Mouse (Mus musculus): ENCODE data around the gene Msn.
"Not testable (repeated sequence)": the region's sequence is repeated elsewhere in the genome, so short reads cannot be mapped to it uniquely, and the experiment has no call there.

Msn gene

DNA sequence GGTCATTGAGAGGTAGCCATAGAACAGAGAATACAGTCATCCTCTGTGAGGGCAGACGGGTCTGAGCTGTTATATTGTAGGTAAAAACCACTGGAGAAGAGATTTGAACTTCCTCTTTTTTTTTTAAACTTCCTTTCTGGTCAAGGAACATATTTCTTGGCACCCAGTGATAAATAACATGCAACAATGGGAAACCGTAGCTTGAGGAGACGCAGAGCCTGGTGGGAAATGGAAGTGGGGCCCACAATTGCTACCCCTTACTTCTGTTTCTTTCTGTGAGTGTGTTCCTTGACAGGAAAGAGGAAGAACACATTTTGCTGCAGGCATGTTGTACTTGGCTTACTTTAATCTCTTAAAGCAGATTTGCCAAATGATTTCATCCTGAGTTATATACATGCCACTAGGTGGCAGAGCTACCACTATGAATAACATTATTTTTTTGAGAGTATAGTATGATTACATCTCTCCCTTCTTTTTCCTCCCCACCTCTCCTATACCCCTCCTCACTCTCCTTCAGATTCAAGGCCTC lies 49.2 kb downstream of the Msn start:
- DNase-seq (ENCODE audit: low read depth), result no peak

DNA sequence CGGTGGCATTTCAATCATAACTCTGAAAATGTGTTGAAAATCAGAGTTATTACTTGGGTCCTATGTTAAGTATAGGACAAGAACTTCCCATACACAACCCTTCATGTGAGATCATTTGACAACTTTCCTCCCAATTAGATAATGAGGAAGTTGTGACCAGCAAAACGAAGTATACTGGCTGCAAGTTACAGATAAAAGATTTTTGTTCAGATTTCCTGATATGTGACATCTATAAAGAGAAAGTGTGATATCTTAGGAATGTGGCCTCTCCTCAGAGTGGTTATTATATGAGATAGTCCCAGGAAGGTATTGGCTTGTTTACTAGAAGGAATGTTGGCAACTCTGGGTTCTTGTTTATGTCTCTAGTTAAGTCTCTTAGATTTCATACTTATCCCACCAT lies 52.4 kb downstream of the Msn start:
- no peak for DNase-seq (ENCODE audit: low read depth)

DNA sequence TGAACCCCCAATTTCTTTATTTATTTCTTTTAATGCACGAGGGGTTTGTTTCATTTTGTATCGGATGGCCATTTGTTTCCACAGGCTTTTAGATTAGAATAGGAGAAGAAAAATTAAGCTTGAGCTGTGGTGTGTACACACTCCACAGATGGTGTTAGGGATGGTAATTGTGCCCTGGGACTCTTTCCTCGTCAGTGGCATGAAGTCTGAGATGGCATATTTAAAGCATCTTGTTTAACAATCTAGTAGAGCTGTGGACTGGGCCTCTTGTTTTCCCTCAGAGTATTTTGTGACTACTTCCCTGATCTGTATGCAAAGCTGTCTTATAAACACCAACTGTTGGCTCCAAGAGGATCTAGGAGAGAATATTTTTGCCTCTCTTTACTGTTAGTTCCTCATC lies 57.5 kb downstream of the Msn start:
- no peak for DNase-seq (ENCODE audit: low read depth)

DNA sequence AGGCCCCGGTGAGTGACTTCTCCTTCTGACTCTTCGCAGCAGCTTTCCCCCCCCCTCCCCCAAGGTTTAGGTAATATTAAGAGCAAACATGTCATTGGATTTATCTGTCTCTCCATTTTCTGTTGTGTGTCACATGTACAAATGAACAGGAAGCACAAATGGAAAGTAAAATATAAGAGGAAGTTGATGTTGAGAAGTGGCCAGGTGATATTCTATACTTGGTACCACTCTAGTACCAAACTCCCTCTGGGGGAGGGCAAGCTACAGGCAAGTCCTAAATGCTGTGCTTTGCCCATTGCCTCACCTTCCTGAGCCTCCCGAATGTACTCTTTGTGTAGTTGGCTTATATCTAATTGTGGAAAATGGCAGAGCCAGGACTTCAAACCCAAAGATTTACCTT lies 62.1 kb downstream of the Msn start:
- no peak for DNase-seq (ENCODE audit: low read depth)

DNA sequence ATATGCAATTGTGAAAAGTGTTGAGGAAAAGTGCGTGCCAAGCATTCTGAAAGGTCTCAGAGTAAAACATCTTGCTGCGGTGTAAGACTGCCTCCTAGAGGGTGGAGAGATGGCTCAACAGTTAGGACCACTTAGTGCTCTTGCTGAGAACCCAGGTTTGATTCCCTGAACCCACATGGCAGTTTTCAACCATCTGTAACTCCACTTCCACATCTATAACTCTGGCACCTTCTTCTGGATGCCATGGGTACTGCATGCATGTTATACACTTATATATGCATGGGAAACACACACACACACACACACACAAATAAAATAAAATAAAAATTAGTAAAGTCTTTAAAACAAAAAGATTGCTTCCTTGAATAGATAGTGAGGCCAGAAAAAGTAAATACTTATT lies 66.7 kb downstream of the Msn start:
- DNase-seq (ENCODE audit: low read depth), result peak; percentile 10

DNA sequence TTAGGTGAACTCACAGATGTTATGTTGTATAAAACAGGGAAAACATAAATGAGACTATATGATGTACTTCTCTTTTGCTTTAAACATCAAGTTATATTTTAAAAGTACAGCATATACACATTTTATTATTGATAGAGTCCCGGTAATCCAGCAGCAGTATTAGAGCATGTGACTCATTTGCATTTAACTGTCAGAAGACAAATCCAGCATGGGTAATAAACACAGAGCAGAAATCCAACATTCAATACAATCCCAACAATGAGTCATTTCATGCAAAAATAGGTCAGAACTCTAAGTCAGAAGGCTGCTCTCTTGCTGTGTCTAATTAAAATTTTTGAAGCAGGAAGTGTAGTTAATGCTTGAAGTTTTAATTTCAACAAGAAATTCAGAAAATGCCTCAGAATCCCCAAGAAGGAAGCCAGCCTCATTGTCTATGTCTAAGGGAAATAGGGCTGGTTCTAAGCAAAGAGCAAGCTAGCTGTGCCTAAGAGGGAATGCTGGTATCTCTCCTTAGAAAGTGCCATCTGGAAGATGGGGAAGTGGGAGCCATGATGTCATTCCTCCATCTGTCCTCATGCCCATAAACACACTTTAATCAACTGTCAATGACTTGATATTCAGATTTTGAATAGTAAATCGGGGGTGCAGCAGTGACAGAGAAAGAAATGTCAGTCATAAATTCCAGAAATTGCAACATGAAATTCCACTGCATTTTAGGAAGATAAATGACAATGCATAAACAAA lies 76.0 kb downstream of the Msn start:
- no peak for DNase-seq (ENCODE audit: low read depth)

DNA sequence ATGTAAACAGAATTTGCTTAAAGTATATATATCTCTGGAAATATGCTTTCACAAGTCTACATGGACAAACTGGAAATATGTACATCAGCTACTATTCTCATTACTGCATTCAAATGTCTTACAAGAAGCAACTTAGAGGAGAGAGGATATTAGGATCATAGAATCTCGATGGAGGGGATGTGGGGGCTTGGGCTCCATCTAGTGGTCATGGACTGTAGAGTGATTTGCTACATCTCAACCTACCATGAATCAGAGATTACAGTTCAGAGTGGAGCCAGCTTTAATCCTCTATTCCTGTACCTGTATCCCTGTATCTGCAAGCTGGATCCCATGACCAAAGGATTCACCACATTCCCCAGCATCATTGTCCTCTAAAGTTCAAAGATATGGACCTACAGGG lies 82.6 kb downstream of the Msn start:
- DNase-seq (ENCODE audit: low read depth), result peak; percentile 34

DNA sequence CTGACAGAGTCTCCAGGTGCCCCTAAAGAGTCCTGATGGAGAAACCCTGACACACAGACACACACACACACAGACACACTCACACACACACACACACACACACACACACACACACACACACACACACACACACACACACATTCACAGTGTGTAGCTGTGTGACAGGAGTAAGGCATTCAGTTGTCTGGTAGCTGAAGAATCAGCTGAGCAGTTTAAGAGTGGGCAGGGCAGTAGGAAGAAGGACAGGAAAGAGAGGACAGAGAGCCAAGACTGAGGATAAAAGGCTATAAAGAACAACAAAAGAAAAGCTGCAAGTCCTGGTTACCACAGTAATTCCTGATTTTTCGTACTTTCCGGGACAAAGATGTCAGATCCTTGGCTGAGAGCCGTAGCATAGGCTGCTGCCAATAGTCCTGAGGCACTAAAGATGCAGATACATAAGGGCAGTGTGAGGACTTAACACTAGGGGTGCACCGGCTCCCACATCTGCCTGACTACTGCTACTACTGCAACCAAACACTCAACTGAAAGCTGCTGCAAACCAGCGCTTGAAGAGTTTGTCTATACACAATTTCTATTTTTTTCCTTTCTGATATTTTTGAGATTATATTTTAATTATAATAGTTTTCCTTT lies 88.4 kb downstream of the Msn start:
- no peak for DNase-seq (ENCODE audit: low read depth)

DNA sequence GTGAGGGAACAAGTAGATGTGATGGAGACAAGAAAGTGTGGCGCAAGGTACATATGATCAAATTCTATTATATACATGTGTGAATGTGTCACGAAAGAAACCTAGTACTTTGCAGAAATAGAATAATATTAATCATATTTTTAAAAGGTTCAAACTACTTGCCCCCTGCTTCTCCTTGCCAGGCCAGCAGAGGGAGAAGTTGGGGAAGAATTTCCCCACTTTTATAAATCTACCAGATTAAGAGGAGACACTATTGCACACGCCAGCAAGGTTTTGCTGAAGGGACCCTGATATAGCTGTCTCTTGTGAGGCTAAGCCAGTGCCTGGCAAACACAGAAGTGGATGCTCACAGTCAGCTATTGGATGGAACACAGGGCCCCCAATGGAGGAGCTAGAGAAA lies 109.3 kb downstream of the Msn start:
- not testable (repeated sequence) for DNase-seq (ENCODE audit: low read depth)

DNA sequence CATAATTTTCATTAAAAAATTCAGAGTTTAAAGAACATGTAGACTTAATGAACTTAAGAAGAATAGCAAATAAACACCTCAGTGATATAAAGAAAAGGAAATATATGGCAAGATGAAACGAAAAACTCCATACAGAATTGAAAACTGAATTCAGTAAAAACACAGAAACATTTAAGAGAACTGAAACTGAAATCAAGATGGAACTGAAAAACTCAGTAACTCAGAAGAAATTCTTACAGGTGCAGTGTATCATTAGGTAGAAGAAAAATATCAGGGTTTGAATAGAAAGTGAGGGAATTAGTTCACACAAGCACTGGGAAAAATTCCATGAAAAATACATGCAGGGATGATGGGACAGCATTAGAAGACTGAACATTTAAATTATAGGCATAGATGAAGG lies 111.0 kb downstream of the Msn start:
- DNase-seq (ENCODE audit: low read depth), result no peak

DNA sequence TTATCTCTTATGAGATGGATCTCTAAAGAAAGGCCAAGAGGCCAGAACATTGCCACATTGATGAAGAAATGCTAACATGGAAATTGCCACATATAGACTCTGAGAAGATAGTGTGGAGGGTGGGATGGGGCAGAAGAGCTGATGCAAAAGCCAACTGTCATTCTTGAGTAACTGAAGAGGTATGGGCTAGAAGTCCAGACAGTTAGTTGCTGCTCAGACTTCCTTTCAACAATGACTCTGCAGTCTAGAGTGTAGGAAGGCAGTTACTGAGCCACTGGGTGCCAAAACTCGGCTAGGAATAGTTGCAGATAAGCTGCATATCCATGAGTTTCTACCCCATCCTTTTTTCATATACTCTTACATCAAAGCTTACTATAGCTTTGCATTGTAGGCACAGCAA lies 122.2 kb downstream of the Msn start:
- no peak for DNase-seq (ENCODE audit: low read depth)
